Mouse (Mus musculus): Measurements from ENCODE around the gene Rasgrp3.

DNA sequence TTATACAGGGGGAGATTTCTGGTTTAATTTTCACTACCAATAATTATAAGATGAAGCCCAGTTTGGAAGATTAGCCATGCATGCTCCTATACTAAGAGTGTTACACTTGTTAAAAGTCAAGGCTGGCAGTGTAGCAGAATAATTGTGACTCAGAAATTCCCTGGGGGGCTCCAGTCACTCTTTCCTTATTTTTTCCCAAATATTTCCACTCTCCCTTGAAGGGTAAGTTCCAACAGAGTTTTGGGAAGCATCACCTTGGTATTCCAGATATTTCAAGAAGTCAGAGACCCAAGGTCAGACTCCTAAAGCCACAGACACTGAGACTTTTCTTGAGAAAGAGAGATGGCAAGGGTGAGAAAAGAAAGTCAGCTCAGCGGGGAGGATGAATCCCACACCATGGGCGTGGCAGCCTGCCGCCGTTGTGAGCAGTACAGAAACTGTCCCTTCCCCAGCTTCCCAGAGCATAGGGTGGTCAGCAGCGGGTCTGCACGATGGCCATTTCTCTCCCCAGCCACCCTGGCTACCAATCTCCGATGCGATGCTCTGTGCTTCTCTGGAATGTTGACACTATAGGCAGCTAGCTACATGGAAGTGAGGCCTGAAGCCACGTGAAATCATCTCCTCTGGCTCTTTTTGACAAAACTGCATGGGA is 28.8 kb downstream of the Rasgrp3 start:
- no peak for TF ChIP-seq POLR2A (IDR thresholded peaks at IDR 0.05; ENCODE audit: insufficient read depth, low read length)
- no peak for TF ChIP-seq CTCF (IDR thresholded peaks at IDR 0.05; ENCODE audit: low read depth, low read length)
